In genomic region chr13:41520549-41521161, GRCm38 (mm10) we compare ENCODE assay signal across 32 mouse cellular contexts. TPM values are rescaled to one million over a fixed set of nuclear protein-coding genes. Genes with fewer than 3 reads are reported as not detected.
A peak's percentile ranks its signal among the peaks of the same experiment; 100 is the strongest.
DNase-seq lines count a peak whose midpoint lies in the region; ATAC-seq and TF ChIP-seq lines count a peak whose summit lies in the region.
"Had no signal": no experiment of that assay in that cellular context is flagged by ENCODE, and none has a peak within 500 bp of the region (broad histone marks: within the 10 kb centered on the region; RNA-seq: fewer than 3 reads in every experiment).

No protein-coding gene starts in this region.

- TF ChIP-seq POLR2A in bone marrow, adult 2 months (IDR thresholded peaks at IDR 0.05; ENCODE audit: borderline replicate concordance, control insufficient read depth, low read depth, low read length), result no peak

- H3K9me3 ChIP-seq in heart, embryonic 11.5 days (replicated peaks; ENCODE audit: control insufficient read depth, low read length), result no peaks in the 10 kb centered on the region
- H3K9me3 ChIP-seq: embryonic facial prominence, embryonic 13.5 days; forebrain, embryonic 15.5 days; heart, embryonic 10.5 days; hindbrain, embryonic 12.5 days; intestine, embryonic 15.5 days; limb, embryonic 13.5 days; liver, embryonic 12.5 days; megakaryocyte, embryonic 14.5 days; midbrain, embryonic 12.5 days; neural tube, embryonic 13.5 days; stomach, embryonic 15.5 days had no signal

- no peaks in the 10 kb centered on the region for H3K27me3 ChIP-seq in heart, embryonic 11.5 days (ENCODE audit: control insufficient read depth, insufficient read depth, low read length)
- H3K27me3 ChIP-seq: embryonic facial prominence, embryonic 13.5 days; forebrain, embryonic 15.5 days; hindbrain, embryonic 12.5 days; intestine, embryonic 15.5 days; limb, embryonic 13.5 days; liver, embryonic 12.5 days; megakaryocyte, embryonic 14.5 days; midbrain, embryonic 12.5 days; neural tube, embryonic 13.5 days; stomach, embryonic 15.5 days had no signal

- ATAC-seq in monocyte, adult 5-6 weeks (replicated peaks; ENCODE audit: insufficient number of reproducible peaks, low FRiP score, low TSS enrichment, poor library complexity, severe bottlenecking), result peak; percentile 55
- ATAC-seq in heart, embryonic 11.5 days (replicated peaks; ENCODE audit: insufficient number of reproducible peaks, low FRiP score, low TSS enrichment), result no peak
- ATAC-seq: activated CD4-positive, CD25-positive, alpha-beta regulatory T cell, adult 4 months; forebrain, embryonic 15.5 days; hindbrain, postnatal 0 days; intestine, embryonic 15.5 days; liver, embryonic 12.5 days had no signal

- peak; percentile 6 for DNase-seq in adrenal gland, adult 2 months
- no peak for DNase-seq in adrenal gland, postnatal 4 days (ENCODE audit: low spot score in 2 of 2)
- DNase-seq in 3134 (ENCODE audit: extremely low read depth, insufficient read length, low spot score), result peak; percentile 72
- no peak for DNase-seq in heart, adult 18-20 months
- DNase-seq: adrenal gland, adult 8-10 months; cerebellum, adult 11-12 months; cerebellum, adult 9-11 months; embryo, embryonic 11 days; heart, postnatal 36 days; kidney, adult 2 months; kidney, postnatal 36 days; lung, adult 2 months; lung, postnatal 14 days; thymus, postnatal 14 days had no signal

- H3K27ac ChIP-seq in bone marrow, adult 2 months (ENCODE audit: control insufficient read depth, insufficient read depth, low read depth, low read length, poor library complexity), result peak overlapping the region; percentile 15; the same call in 1 of the 2 replicates
- no peak overlapping the region for H3K27ac ChIP-seq in heart, embryonic 11.5 days (ENCODE audit: low read depth, low read length)
- H3K27ac ChIP-seq: embryonic facial prominence, embryonic 13.5 days; forebrain, embryonic 15.5 days; heart, embryonic 10.5 days; hindbrain, embryonic 12.5 days; hindbrain, postnatal 0 days; intestine, embryonic 15.5 days; layer of hippocampus, adult 2 months; left cerebral cortex, adult 2 months; limb, embryonic 13.5 days; liver, embryonic 12.5 days; midbrain, embryonic 12.5 days; neural tube, embryonic 13.5 days; stomach, embryonic 15.5 days had no signal

- H3K9ac ChIP-seq in heart, embryonic 11.5 days (ENCODE audit: low read depth, low read length), result no peak overlapping the region
- H3K9ac ChIP-seq: embryonic facial prominence, embryonic 13.5 days; forebrain, embryonic 15.5 days; hindbrain, embryonic 12.5 days; intestine, embryonic 15.5 days; limb, embryonic 13.5 days; liver, embryonic 12.5 days; midbrain, embryonic 12.5 days; neural tube, embryonic 13.5 days; stomach, embryonic 15.5 days had no signal

- no peak overlapping the region for H3K4me3 ChIP-seq in bone marrow, adult 2 months (replicated peaks; ENCODE audit: control insufficient read depth, low read depth, low read length)
- no peak overlapping the region for H3K4me3 ChIP-seq in heart, embryonic 11.5 days (ENCODE audit: low read depth, low read length)
- H3K4me3 ChIP-seq: embryonic facial prominence, embryonic 13.5 days; forebrain, embryonic 15.5 days; heart, embryonic 10.5 days; hindbrain, embryonic 12.5 days; intestine, embryonic 15.5 days; layer of hippocampus, adult 2 months; left cerebral cortex, adult 2 months; limb, embryonic 13.5 days; liver, embryonic 12.5 days; megakaryocyte, embryonic 14.5 days; midbrain, embryonic 12.5 days; neural tube, embryonic 13.5 days; stomach, embryonic 15.5 days had no signal

- WGBS in bone marrow, adult 2 months, result 66% methylated on average over 5 of the region's 5 CpGs
- 83% methylated on average over 5 of the region's 5 CpGs for WGBS in heart, embryonic 11.5 days (ENCODE audit: insufficient replicate concordance)

- TF ChIP-seq CTCF in bone marrow, adult 2 months (IDR thresholded peaks at IDR 0.05; ENCODE audit: control insufficient read depth, insufficient read depth, low read length), result no peak

- H3K36me3 ChIP-seq in heart, embryonic 11.5 days (ENCODE audit: control insufficient read depth, insufficient read depth, low read length), result no peaks in the 10 kb centered on the region
- H3K36me3 ChIP-seq: embryonic facial prominence, embryonic 13.5 days; forebrain, embryonic 15.5 days; heart, embryonic 10.5 days; hindbrain, embryonic 12.5 days; intestine, embryonic 15.5 days; limb, embryonic 13.5 days; liver, embryonic 12.5 days; midbrain, embryonic 12.5 days; neural tube, embryonic 13.5 days; stomach, embryonic 15.5 days had no signal

- no peak overlapping the region for H3K4me2 ChIP-seq in heart, embryonic 11.5 days
- H3K4me2 ChIP-seq: embryonic facial prominence, embryonic 13.5 days; forebrain, embryonic 15.5 days; hindbrain, embryonic 12.5 days; intestine, embryonic 15.5 days; limb, embryonic 13.5 days; liver, embryonic 12.5 days; midbrain, embryonic 12.5 days; neural tube, embryonic 13.5 days; stomach, embryonic 15.5 days had no signal

- H3K4me1 ChIP-seq in bone marrow, adult 2 months (ENCODE audit: control insufficient read depth, insufficient read depth, low read length), result no peaks in the 10 kb centered on the region; the same call in 1 of the 2 replicates
- H3K4me1 ChIP-seq in heart, embryonic 11.5 days (ENCODE audit: control insufficient read depth, insufficient read depth, low read length), result no peaks in the 10 kb centered on the region
- H3K4me1 ChIP-seq: forebrain, embryonic 15.5 days; hindbrain, embryonic 12.5 days; intestine, embryonic 15.5 days; limb, embryonic 13.5 days; liver, embryonic 12.5 days; midbrain, embryonic 12.5 days; neural tube, embryonic 13.5 days; stomach, embryonic 15.5 days had no signal

RNA-seq across cellular contexts. Expression of gene Nedd9, which starts 33.5 kb away (rescaled TPM):
- total RNA-seq in adrenal gland, adult 2 months (2021), result 10 to 100 TPM; 23.6 to 31.4 TPM
- 5.5 and 8.7 TPM in 2 replicates for polyA plus RNA-seq in adrenal gland, adult 2 months (2012; rRNA removed)
- total RNA-seq in adrenal gland, postnatal 4 days (2021), result 10 to 100 TPM; 31.6 to 37.2 TPM
- polyA plus RNA-seq in bone marrow, adult 2 months (2011; ENCODE audit: insufficient read depth, insufficient read length, low replicate concordance, missing spikeins), result 10.9 and 26.5 TPM in 2 replicates
- total RNA-seq in monocyte, adult 5-6 weeks (2017), result 272 to 357 TPM (median 343 TPM) in 3 replicates
- 19.2 and 22.3 TPM in 2 replicates for polyA plus RNA-seq in heart, embryonic 11.5 days (2014; fragmentation: Nextera tagmentation; extraction: Ambion mirVana)
- 10 to 100 TPM; 19.8 to 24.1 TPM for total RNA-seq in heart, adult 18-20 months (2021)

Comparison
In these comparisons a context has a peak if more than half of its experiments do, and no peak if none do; other contexts are left out.
1. DNase-seq: peak in adrenal gland, adult 2 months (single experiment) and 3134 (single experiment); none in adrenal gland, postnatal 4 days (0 of 2) and heart, adult 18-20 months (0 of 2).